Mouse (Mus musculus) small intestine, adult 2 months (tissue): ENCODE data around the gene Unc5b.

Source experiments
- CTCF ChIP-seq: fragments of 200-500 bp; IDR thresholded peaks from 2 replicates; pipeline ENCODE4 v1.5.1; 2012; ENCODE audit warnings: low read depth, mild to moderate bottlenecking, control low read depth, inconsistent platforms, low read length, moderate library complexity, mixed read lengths; ENCODE audit not compliant: insufficient replicate concordance, insufficient read length; ENCODE audit errors: extremely low read depth
- POLR2A ChIP-seq: fragments of 200-500 bp; IDR thresholded peaks from 2 replicates; pipeline ENCODE4 v1.6.1; 2012; ENCODE audit warnings: low read depth, mild to moderate bottlenecking, control low read depth, inconsistent platforms, low read length, moderate library complexity

DNA sequence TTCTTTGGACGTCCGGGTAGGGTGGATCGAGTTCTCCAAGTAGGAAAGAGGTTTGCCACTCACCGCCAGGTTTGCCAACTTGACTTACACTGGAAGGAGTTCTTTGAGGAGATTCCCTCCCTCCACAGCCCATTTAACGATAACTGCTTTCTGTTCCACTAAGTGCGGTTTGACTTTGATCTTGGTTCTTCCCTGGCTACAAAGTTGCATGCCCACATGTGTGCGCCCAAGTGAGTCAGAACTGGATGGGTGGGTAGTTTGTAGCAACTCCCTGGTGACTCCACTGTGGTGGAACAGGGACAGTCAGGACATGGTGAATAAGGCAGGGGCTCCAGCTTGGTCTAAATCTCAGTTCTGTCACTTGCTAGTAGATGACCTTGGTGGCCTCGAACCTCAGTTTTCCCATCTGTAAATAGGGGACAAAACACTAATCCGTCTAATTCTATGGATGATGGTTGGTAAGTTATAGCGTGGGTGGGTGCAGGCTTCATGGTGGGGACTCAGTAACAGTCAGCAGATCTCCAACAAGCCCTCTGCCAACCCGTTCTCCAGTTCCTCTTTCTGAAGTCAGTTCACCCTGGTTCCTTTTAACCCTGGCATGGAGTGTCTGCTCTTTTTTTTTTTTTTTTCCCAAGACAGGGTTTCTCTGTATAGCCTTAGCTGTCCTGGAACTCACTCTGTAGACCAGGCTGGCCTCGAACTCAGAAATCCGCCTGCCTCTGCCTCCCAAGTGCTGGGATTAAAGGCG is 86.7 kb downstream of the Unc5b start:
- TF ChIP-seq CTCF = no peak
- TF ChIP-seq POLR2A = no peak
